Mouse (Mus musculus) liver, adult 10 weeks (tissue): ENCODE data around the gene Smurf2. TPM values are rescaled to one million over a fixed set of nuclear protein-coding genes. Genes with fewer than 3 reads are reported as not detected.

ENCODE experiments used
- polyA plus RNA-seq: library from polyadenylated mRNA; stranded (reverse); fragments of 350-450 nt; fragmentation: Illumina TruSeq; extraction: RNeasy Lipid Tissue Mini Kit (QIAGEN cat#74804); gene quantifications from one replicate; pipeline ENCODE4 v1.2.3, GENCODE M21; 2014; ENCODE audit warnings: low read depth, low replicate concordance

The Smurf2 gene
- 36.2 TPM for polyA plus RNA-seq

GRCm38 (mm10) chr11:106920551-106921379 is at the start of gene Smurf2:
Smurf2 (minus strand) TSS chr11:106920715.

GRCm38 (mm10) chr11:106788775-106789459 is 131.6 kb downstream of the Smurf2 start, which contains the start of the genes Ddx5 and Cep95:
Ddx5 (minus strand) TSS chr11:106789185.
Cep95 (plus strand) TSS chr11:106789252.

GRCm38 (mm10) chr11:106779388-106780088 is 141.0 kb downstream of the Smurf2 start, which contains the start of gene Polg2:
Polg2 (minus strand) TSS chr11:106779537.

Other genes with a start within 250 kb of the Smurf2 start
- gene Pecam1, start 170.1 kb downstream of the Smurf2 start, polyA plus RNA-seq = 4.7 TPM
- 1.5 TPM for gene Milr1, start 169.5 kb downstream of the Smurf2 start, polyA plus RNA-seq
- 6.5 TPM for gene Polg2, start 141.2 kb downstream of the Smurf2 start, polyA plus RNA-seq
- 555 TPM for gene Ddx5, start 131.5 kb downstream of the Smurf2 start, polyA plus RNA-seq
- gene Cep95, start 131.5 kb downstream of the Smurf2 start, polyA plus RNA-seq = 7.8 TPM
- gene Kpna2, start 78.8 kb upstream of the Smurf2 start, polyA plus RNA-seq = 60.3 TPM
- 5.7 TPM for gene 1810010H24Rik, start 105.0 kb upstream of the Smurf2 start, polyA plus RNA-seq
- 12.4 TPM for gene Bptf, start 211.4 kb upstream of the Smurf2 start, polyA plus RNA-seq